Mouse (Mus musculus) Patski (cell line): ENCODE measurements around the gene Chga. TPM values are rescaled to one million over a fixed set of nuclear protein-coding genes. Genes with fewer than 3 reads are reported as not detected.

Experiments
- ATAC-seq: fragments of 100-300 bp; one replicate; pipeline ENCODE4 v1.8.0; 2021
- CTCF ChIA-PET: fragments of 350-600 bp; sonication (Branson Sonifier 250); formaldehyde crosslinking; loops from one replicate; lab custom pipeline; 2022; ENCODE audit warnings: inconsistent platforms; lab: Charles Lee
- POLR2A ChIA-PET: fragments of 350-600 bp; sonication (Branson Sonifier 250); formaldehyde crosslinking; loops from one replicate; lab custom pipeline; 2022; ENCODE audit warnings: antibody characterized with exemption, inconsistent platforms; lab: Charles Lee
- DNase-seq: peaks from one replicate; pipeline ENCODE4 v3.0.0-alpha.2; 2011; ENCODE audit warnings: low read depth, low spot score
- H3K27me3 ChIP-seq: fragments of 371-371 bp; one replicate; pipeline ENCODE4 v1.5.1; 2021
- CTCF ChIP-seq: fragments of 100-300 bp; IDR thresholded peaks from one replicate; pipeline ENCODE4 v1.5.1; 2021
- in situ Hi-C: fragments of 300-500 bp; cut with MboI; formaldehyde crosslinking; loops from 3 replicates; pipeline ENCODE4 v1.11.1; 2018; ENCODE audit warnings: low pct_unique_long_range_greater_than_20kb, mixed read lengths
- polyA plus RNA-seq: library from polyadenylated mRNA; unstranded; gene quantifications from one replicate; pipeline ENCODE4 v1.2.3, GENCODE M21; 2021

The Chga gene
- polyA plus RNA-seq, 1 experiment from 2014 or later = 0.08 TPM

DNA sequence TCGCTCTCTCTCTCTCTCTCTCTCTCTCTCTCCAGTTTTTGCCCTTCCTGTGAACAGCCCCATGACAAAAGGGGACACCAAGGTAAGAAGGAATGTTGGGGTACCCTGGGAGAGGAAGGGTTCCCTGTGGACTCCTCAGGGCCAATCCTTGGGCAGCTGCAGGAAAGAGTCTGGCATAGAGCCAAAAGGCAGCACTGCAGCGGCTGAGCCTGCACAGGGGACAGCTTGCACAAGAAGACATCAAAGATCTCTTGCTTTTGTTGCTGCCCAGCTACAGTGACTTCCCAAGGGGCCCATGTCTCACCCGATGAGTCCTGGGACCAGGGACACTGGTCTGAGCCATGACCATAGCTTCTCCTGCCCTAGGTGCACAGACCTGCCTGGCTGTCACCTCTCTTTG lies 1.1 kb downstream of the Chga start:
- no peak for ATAC-seq
- in situ Hi-C loops = no loop called here
- CTCF ChIA-PET = no interaction called here
- peaks cover 44% of the 10 kb centered on the region for H3K27me3 ChIP-seq
- DNase-seq = no peak
- POLR2A ChIA-PET = no interaction called here
- no peak for TF ChIP-seq CTCF

- DNase-seq = no peak
- in situ Hi-C loops = no loop called here
- no peak for TF ChIP-seq CTCF
- ATAC-seq = no peak
- peaks cover 44% of the 10 kb centered on the region for H3K27me3 ChIP-seq
- ChIA-PET POLR2A (no interaction called here), CTCF (no interaction called here)
Observed at GRCm38 (mm10) chr12:102557372-102557771, 2.6 kb downstream of the Chga start.

DNA sequence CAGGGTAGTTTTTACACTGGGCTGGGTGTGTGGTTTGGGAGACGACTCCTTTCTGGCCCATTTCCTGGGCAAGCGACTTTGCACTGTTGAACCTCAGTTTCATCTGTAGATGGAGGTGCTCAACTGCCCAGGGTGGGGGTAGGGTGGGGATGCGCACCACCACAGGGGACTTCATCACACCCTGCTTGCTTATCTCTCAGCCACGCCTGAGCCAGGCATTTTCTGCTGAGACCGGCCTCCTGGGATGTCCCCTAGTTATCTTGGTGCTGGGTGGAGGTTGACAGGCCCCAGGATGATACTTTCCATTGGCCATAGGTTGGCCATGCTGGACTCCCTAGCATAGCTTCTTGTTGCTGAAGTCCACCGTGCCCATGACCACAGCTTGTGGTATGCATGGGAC lies 10.3 kb downstream of the Chga start:
- ChIA-PET POLR2A (no interaction called here), CTCF (no interaction called here)
- DNase-seq = no peak
- in situ Hi-C loops = no loop called here
- no peak for ATAC-seq
- no peaks in the 10 kb centered on the region for H3K27me3 ChIP-seq
- no peak for TF ChIP-seq CTCF

- CTCF ChIA-PET = interaction anchor here (1.1 to 2.0 kb wide), 2 partner anchors 8 to 13 kb away, joined by 3 to 5 read pairs; no protein-coding TSS in a partner anchor
- ATAC-seq (no peak), DNase-seq (no peak)
- no peak for TF ChIP-seq CTCF
- in situ Hi-C loops = no loop called here
- POLR2A ChIA-PET = no interaction called here
- H3K27me3 ChIP-seq = no peaks in the 10 kb centered on the region
Observed at GRCm38 (mm10) chr12:102566951-102567350, 12.2 kb downstream of the Chga start.

DNA sequence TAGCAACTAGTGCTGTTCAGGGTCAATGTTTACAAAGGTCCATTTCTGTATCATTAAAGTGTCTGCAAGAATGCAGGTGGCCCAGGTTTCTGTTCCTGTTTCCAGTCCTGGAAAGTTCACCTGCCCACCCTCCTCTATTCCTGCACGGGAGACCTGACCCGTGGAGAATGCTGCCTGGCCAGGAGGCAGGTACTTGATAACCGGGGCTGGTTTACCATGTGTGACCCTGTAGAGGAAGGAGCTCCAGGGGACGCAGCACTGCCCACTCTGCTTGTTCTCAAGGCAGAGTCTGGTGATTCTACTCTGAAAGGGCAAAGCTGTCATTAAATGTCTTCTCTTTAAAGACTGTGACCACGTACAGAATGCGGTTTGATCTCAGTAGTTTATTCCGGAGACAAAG lies 13.4 kb downstream of the Chga start:
- H3K27me3 ChIP-seq = no peaks in the 10 kb centered on the region
- POLR2A ChIA-PET = no interaction called here
- no peak for TF ChIP-seq CTCF
- no peak for ATAC-seq
- DNase-seq = no peak
- in situ Hi-C loops = no loop called here
- CTCF ChIA-PET = interaction anchor here (2.0 kb wide), 1 partner anchor 9 kb away, joined by 5 read pairs; no protein-coding TSS in a partner anchor

GRCm38 (mm10) chr12:102570111-102570510 lies 15.3 kb downstream of the Chga start:
- ChIA-PET CTCF (interaction anchor here (1.3 to 1.4 kb wide), 2 partner anchors 34 to 40 kb away, joined by 3 read pairs; no protein-coding TSS in a partner anchor), POLR2A (no interaction called here)

GRCm38 (mm10) chr12:102570734-102571133 lies 16.0 kb downstream of the Chga start:
- TF ChIP-seq CTCF = no peak
- POLR2A ChIA-PET = no interaction called here
- H3K27me3 ChIP-seq = no peaks in the 10 kb centered on the region
- peak; percentile 76 for ATAC-seq
- in situ Hi-C loops = loop anchor here (5.0 kb wide), 1 partner anchor 43 kb away; no protein-coding TSS in a partner anchor
- no peak for DNase-seq
- CTCF ChIA-PET = interaction anchor here (1.3 to 1.4 kb wide), 3 partner anchors 35 to 137 kb away, joined by 3 to 4 read pairs (median 3); no protein-coding TSS in a partner anchor

More at GRCm38 (mm10) chr12:102570111-102570510, 15.3 kb downstream of the Chga start:
- no peaks in the 10 kb centered on the region for H3K27me3 ChIP-seq
- DNase-seq (no peak), ATAC-seq (no peak)
- TF ChIP-seq CTCF = no peak
- in situ Hi-C loops = loop anchor here (5.0 kb wide), 1 partner anchor 43 kb away; no protein-coding TSS in a partner anchor

DNA sequence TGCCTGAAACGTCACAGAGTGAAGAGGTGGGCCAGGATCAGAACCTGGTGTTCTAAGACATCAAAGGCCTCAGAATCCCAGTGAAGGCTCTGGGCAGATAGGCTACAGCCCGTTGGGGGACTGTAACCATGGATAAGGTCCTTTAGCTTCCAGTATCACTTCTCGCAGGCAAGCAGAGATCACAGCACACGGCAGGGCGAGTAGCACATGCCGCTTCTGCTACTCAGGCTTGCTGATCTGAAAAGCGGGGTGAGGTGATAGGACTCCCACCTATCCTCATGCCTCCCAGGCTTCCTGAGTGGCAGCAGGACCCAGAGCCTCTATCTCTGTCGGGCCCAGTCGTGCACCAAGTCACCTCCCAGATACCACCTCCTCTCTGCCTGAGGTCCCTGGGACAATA lies 16.9 kb downstream of the Chga start:
- no peaks in the 10 kb centered on the region for H3K27me3 ChIP-seq
- POLR2A ChIA-PET = no interaction called here

GRCm38 (mm10) chr12:102573036-102573435 lies 18.3 kb downstream of the Chga start:
- POLR2A ChIA-PET = no interaction called here
- no peaks in the 10 kb centered on the region for H3K27me3 ChIP-seq
- no peak for TF ChIP-seq CTCF
- CTCF ChIA-PET = interaction anchor here (1.4 kb wide), 1 partner anchor 48 kb away, joined by 3 read pairs; no protein-coding TSS in a partner anchor
- DNase-seq (no peak), ATAC-seq (no peak)
- in situ Hi-C loops = loop anchor here (5.0 kb wide), 1 partner anchor 46 kb away; no protein-coding TSS in a partner anchor

More for the DNA sequence above, 16.9 kb downstream of the Chga start:
- in situ Hi-C loops = loop anchor here (5.0 kb wide), 1 partner anchor 44 kb away; no protein-coding TSS in a partner anchor
- TF ChIP-seq CTCF = no peak
- DNase-seq = no peak
- ATAC-seq = no peak
- CTCF ChIA-PET = interaction anchor here (1.3 kb wide), 1 partner anchor 137 kb away, joined by 4 read pairs; no protein-coding TSS in a partner anchor

DNA sequence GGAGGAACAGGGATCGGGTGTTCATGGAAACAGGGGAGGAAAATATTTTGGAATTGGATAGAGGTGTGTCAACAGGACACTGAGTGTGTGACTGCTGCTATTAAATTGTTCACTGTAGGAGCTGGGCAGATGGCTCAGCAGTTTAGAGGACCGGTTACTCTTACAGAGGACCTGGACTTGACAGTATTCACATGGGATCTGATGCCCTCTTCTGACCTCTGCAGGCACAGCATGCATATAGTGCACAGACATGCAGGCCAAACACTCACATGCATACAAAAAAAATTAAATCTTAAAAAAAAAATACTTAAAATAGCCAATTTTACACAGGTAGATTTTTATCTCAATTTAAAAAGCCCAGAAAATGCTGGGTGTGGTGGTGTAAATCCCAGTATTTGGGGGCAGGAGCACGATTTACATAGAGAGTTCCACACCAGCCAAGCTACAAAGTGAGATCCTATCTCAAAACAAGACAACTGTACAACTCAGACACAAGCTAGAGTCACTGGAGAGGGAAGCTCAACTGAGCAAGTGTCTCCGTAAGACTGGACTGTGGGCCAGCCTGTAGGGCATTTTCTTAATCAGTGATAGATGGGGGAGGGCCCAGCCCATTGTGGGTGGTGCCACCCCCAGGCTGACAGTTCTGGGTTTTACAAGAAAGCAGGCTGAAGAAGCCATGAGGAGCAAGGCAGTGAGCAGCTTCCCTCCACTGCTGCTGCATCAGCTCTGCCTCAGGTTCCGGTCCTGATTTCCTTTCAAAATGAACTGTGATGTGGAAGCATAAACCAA lies 21.0 kb downstream of the Chga start:
- no peaks in the 10 kb centered on the region for H3K27me3 ChIP-seq
- POLR2A ChIA-PET = no interaction called here
- ATAC-seq = no peak
- in situ Hi-C loops = loop anchor here (5.0 kb wide), 1 partner anchor 132 kb away; no protein-coding TSS in a partner anchor
- CTCF ChIA-PET = interaction anchor here (0.7 to 2.1 kb wide), 6 partner anchors 9 to 144 kb away, joined by 3 to 5 read pairs (median 5); no protein-coding TSS in a partner anchor
- TF ChIP-seq CTCF = no peak
- no peak for DNase-seq
